Mouse (Mus musculus) brown adipose tissue, adult 24 weeks (tissue): Measurements from ENCODE around the gene Afdn. TPM values are rescaled to one million over a fixed set of nuclear protein-coding genes. Genes with fewer than 3 reads are reported as not detected.

ENCODE experiments used
- H3K27ac ChIP-seq: fragments of 200-500 bp; replicated peaks from 2 replicates; pipeline ENCODE4 v1.5.1; 2012; ENCODE audit warnings: low read depth, mild to moderate bottlenecking, low read length
- H3K4me1 ChIP-seq: fragments of 200-500 bp; 2 replicates; pipeline ENCODE4 v1.6.1; 2012; ENCODE audit warnings: low read length, mixed read lengths; ENCODE audit not compliant: control insufficient read depth, insufficient read depth, insufficient read length
- H3K4me3 ChIP-seq: fragments of 200-500 bp; 2 replicates; pipeline ENCODE4 v1.5.1; 2012; ENCODE audit warnings: low read depth, mild to moderate bottlenecking, low read length, moderate library complexity; ENCODE audit not compliant: insufficient read depth
- polyA plus RNA-seq: library from polyadenylated mRNA; stranded (reverse); fragments of >200 nt; gene quantifications from 2 replicates; pipeline ENCODE4 v1.2.4, GENCODE M21; 2012; ENCODE audit not compliant: missing spikeins, insufficient read depth, insufficient read length

Afdn gene
- polyA plus RNA-seq, 1 experiment = 28.9 TPM

- 0 out of 2 replicates have a peak, but pooled peaks cover 3% of the 10 kb centered on the region for H3K4me1 ChIP-seq
These were observed 95.1 kb downstream of the Afdn start for GRCm38 (mm10) chr17:13855396-13855795.

DNA sequence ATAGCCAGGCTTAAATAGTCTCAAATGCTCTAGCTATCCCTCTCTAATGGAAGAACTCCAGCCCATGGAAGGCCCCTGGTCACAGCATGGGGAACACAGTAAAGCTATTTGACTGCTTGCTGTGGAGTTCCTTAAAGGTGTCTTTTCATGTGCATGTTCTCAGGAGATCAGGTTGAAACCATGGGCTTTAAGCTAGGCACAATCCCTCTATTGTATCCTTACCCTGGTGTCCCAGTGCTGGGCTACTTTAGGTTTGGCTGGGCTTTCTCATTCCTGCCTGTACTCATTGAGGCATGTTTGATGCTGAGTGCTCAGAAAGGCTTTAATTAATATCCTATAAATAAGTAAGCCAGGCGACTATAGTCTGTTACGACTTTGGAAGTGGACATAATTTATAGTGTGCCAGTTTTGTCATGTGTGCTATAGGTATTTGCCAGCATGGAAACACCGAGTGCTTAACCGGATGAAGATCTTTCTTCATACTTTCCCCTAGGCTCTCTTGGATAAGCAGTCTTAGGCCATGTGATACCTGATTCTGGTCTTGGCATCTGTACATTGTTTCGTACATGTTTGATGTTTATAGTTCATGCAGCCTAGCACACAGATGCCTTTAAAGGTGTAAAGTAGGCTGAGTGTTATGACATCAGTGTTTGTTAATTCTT is 96.2 kb downstream of the Afdn start:
- Histone ChIP-seq H3K27ac (no peak overlapping the region), H3K4me1 (no peaks in the 10 kb centered on the region), H3K4me3 (no peak overlapping the region)

More at GRCm38 (mm10) chr17:13855396-13855795, 95.1 kb downstream of the Afdn start:
- Histone ChIP-seq H3K4me3 (no peak overlapping the region), H3K27ac (no peak overlapping the region)

- Histone ChIP-seq H3K4me3 (no peak overlapping the region), H3K27ac (0 out of 2 replicates have a peak overlapping the region, but pooled peaks have one; percentile 12), H3K4me1 (no peaks in the 10 kb centered on the region)
These were observed 105.0 kb downstream of the Afdn start for GRCm38 (mm10) chr17:13865340-13865739.

DNA sequence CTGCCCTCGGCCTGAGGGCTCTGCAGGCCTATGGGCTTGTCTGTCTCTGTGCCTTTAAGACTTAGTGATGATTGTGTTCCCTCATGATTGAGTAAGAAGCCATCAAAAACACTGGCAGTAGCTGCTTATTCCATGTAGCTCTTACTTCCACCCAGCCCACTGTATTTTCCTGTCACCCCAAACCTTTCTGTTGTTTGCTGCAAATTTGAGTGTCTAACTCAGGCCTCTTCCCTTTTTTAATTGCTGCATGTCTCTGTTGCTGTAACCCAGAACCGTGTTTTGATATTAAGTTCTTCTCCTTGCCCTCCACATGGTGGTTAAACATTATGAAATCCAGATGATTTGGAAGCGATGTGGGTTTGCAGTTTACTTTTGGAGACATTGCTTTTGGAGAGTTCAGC is 106.6 kb downstream of the Afdn start:
- H3K27ac ChIP-seq = peak overlapping the region; percentile 73
- no peaks in the 10 kb centered on the region for H3K4me1 ChIP-seq
- peak overlapping the region; percentile 48 for H3K4me3 ChIP-seq

DNA sequence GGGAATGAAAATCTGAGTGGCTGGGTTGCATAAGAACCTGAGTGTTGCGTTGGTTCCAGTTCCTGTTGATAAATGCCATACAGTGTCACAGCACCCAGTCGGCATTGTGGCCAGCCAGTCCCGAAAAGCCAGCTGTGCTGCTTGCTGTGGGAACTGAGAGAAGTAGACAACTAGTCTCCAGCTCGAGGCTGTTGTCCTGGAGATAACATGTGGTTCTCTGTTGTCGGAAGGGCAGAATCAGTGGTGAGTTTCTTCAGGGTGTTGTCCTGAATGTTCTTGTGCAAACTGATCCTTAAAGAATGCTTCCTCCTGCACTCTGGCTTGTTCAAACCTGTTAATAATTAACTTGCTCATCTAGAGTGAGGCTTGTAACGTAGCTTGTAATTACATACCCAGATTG is 107.1 kb downstream of the Afdn start:
- H3K27ac ChIP-seq = peak overlapping the region; percentile 67
- H3K4me1 ChIP-seq = no peaks in the 10 kb centered on the region
- H3K4me3 ChIP-seq = peak overlapping the region; percentile 48

DNA sequence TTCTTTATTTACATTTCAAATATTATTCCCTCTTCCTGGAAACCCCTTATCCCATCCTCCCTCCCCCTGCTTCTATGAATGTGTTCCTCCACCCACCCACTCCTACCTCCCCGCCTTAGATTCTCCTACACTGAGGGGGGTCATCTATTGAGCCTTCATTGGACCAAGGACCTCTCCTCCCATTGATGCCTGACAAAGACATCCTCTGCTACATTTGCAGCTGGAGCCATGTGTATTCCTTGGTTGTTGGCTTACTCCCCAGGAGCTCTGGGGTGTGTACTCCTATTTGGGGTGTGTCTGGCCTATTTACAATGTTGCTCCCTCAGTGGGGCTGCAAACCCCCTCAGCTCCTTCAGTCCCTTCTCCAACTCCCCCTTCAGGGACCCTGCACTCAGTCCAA is 109.9 kb downstream of the Afdn start:
- no peak overlapping the region for H3K27ac ChIP-seq
- no peak overlapping the region for H3K4me3 ChIP-seq
- no peaks in the 10 kb centered on the region for H3K4me1 ChIP-seq

GRCm38 (mm10) chr17:13874245-13874644 is 113.9 kb downstream of the Afdn start:
- Histone ChIP-seq H3K4me1 (peaks cover 3% of the 10 kb centered on the region; the same call in 1 of the 2 replicates), H3K4me3 (peak overlapping the region; percentile 66)

DNA sequence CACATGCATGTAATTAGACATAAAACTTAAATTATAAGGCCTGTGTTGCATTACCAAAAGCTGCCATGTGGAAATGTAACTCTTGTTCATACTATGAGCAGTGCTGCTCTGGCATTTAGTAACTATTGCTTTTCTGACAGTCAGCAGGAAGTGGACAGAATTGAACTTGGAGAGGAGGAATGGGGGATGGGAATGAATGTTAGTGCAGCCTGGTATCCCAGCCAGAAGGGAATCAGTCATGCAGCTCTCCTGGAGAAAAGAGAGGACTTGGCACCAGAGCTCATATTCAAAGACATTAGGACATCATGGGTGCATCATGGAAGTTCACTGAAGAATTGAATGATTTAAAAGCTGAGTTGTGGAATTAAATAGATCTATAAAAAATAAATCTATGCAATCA is 117.1 kb downstream of the Afdn start:
- Histone ChIP-seq H3K27ac (peak overlapping the region; percentile 34; the same call in 1 of the 2 replicates), H3K4me3 (peak overlapping the region; percentile 57), H3K4me1 (peaks cover 3% of the 10 kb centered on the region; the same call in 1 of the 2 replicates)

More at GRCm38 (mm10) chr17:13874245-13874644, 113.9 kb downstream of the Afdn start:
- peak overlapping the region; percentile 78 for H3K27ac ChIP-seq

- Histone ChIP-seq H3K4me1 (peaks cover 3% of the 10 kb centered on the region; the same call in 1 of the 2 replicates), H3K4me3 (peak overlapping the region; percentile 26; the same call in 1 of the 2 replicates), H3K27ac (0 out of 2 replicates have a peak overlapping the region, but pooled peaks have one; percentile 50)
These were observed 119.4 kb downstream of the Afdn start for GRCm38 (mm10) chr17:13879731-13880130.

DNA sequence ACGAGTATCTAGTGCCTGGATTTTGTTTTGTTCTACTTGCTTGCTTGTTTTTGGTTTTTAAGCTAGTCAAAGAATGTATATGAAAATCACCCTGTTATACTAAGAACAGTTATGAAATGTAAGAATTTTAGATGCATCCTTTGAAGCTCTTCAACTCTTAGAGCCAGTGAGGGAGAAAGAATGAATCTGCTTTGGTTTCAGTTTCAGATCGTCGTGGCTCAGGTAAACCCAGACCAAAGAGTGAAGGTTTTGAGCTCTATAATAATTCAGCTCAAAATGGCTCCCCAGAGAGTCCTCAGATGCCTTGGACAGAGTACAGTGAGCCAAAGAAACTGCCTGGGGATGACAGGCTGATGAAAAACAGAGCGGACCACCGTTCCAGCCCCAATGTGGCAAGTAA is 123.2 kb downstream of the Afdn start:
- Histone ChIP-seq H3K4me1 (peaks cover 3% of the 10 kb centered on the region; the same call in 1 of the 2 replicates), H3K27ac (0 out of 2 replicates have a peak overlapping the region, but pooled peaks have one; percentile 29), H3K4me3 (0 out of 2 replicates have a peak overlapping the region, but pooled peaks have one; percentile 11)

GRCm38 (mm10) chr17:13889818-13890434 is 129.6 kb downstream of the Afdn start:
- H3K4me1 ChIP-seq = peaks cover 6% of the 10 kb centered on the region
- peak overlapping the region; percentile 55 for H3K4me3 ChIP-seq
- H3K27ac ChIP-seq = peak overlapping the region; percentile 85

DNA sequence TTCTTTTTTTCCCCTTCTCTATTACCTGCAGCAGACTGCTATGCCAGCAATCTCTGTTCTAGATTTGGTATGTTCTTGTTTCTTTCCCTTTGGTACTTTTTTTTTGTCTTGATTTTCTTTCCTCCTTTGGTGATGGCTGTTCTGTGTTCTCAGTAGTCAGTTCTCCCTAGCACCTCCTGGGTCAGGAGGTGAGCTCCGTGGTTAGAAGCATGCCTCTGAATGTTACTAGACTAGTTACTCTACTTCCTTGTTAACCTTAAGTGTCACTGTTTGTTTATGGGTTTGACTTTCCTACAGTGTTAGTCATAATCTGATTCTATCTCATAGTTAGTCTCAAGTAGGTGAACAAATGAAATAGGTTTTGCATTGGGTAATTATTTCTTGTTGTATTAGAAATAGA is 130.6 kb downstream of the Afdn start:
- Histone ChIP-seq H3K27ac (peak overlapping the region; percentile 83), H3K4me3 (peak overlapping the region; percentile 52), H3K4me1 (peaks cover 7% of the 10 kb centered on the region)

DNA sequence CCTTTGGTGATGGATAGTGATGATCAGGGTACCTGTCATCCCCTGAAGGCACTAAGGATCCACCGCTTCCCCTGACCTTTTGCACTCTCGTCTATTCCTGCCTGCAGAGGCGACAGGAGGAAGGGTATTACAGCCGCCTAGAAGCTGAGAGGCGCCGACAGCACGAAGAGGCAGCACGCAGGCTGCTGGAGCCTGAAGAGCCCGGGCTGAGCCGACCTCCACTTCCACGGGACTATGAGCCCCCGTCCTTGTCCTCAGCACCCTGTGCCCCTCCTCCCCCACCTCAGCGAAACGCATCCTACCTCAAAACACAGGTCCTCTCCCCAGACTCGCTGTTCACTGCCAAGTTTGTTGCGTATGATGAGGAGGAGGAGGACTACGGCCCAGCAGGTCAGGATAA is 138.5 kb downstream of the Afdn start:
- peak overlapping the region; percentile 58 for H3K27ac ChIP-seq
- peaks cover 12% of the 10 kb centered on the region for H3K4me1 ChIP-seq
- no peak overlapping the region for H3K4me3 ChIP-seq

GRCm38 (mm10) chr17:13899241-13899640 is 138.9 kb downstream of the Afdn start:
- Histone ChIP-seq H3K27ac (peak overlapping the region; percentile 58), H3K4me3 (no peak overlapping the region), H3K4me1 (peaks cover 10% of the 10 kb centered on the region)

DNA sequence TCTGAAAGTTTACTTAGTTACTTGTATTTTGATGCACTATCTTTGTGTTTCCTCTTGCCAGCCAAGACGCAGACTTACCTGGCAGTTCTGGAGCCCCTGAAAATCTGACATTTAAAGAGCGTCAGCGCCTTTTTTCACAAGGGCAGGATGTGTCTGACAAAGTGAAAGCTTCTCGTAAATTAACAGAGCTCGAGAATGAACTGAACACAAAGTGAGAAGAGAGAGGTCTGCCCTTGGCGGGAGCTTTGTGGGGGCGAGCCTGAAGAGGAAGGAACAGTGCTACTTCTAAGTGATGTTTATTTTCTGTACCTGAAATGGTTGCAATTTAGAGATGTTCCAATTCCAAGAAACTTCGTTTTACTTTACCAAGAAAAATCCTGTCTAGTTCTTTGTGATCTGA is 143.5 kb downstream of the Afdn start:
- H3K4me1 ChIP-seq = peaks cover 10% of the 10 kb centered on the region
- H3K4me3 ChIP-seq = no peak overlapping the region
- peak overlapping the region; percentile 7; the same call in 1 of the 2 replicates for H3K27ac ChIP-seq
